Mouse (Mus musculus): ENCODE measurements around the gene Trmo. TPM values are rescaled to one million over a fixed set of nuclear protein-coding genes. Genes with fewer than 3 reads are reported as not detected.

Gene Trmo
- total RNA-seq, 2 experiments from 2014 or later: 3.6 to 4.9 TPM

- no peak for DNase-seq (ENCODE audit: low spot score in 2 of 2)
- intact Hi-C loops (cut with DNase I): loop anchor here (10.0 kb wide), 1 partner anchor 1629 kb away; the partner anchor contains the start of gene Pax5
Observed at GRCm38 (mm10) chr4:46344288-46344687, 44.9 kb downstream of the Trmo start.

GRCm38 (mm10) chr4:46343596-46344260 is 45.5 kb downstream of the Trmo start, which contains the start of gene Foxe1:
Gene Foxe1, plus strand, starts transcription at chr4:46343609.
- DNase-seq (ENCODE audit: low spot score in 2 of 2): no peak
- intact Hi-C loops (cut with DNase I): loop anchor here (10.0 kb wide), 1 partner anchor 1629 kb away; the partner anchor contains the start of gene Pax5

- intact Hi-C loops (cut with DNase I): loop anchor here (10.0 kb wide), 1 partner anchor 1628 kb away; the partner anchor contains the start of gene Pax5
Observed at GRCm38 (mm10) chr4:46342711-46343286, 46.4 kb downstream of the Trmo start.

DNA sequence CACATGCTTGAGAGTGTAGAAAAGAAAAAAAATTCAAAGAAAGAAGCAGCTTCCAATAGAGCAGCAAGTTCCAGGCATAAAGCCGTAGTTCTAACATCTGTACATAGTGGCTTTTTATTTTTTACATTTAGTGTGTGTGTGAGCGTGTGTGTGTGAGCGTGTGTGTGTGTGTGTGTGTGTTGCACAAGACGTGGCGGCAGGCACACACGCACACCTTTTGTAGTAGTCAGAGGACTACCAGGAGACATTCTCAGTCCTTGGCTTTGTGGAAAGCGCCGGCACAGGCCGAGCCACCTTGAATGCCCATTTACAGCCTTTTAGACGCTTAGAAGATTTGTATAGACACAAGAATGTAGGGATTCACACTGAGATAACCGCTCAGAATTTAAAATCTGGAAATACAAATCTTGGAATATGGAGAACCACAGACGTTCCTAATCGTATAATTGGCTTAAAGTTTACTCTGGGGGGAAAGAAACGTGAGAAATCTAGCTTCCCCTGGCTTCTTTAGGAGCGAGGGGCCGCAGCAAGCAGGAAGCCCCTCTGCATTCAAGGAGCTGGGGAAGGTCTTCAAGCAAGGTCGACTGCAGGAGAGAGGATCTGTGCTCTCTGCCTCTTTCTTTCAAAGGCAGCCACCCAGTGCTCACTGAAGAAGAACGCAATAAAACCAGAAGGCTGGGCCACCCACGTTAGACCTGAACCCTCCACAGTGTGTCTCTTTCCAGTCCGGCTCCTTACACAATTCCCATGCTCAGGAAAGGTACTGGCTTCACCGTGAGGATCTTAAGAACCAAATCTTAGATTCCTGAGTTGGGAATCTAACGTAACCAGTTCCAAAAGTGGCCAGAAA is 47.2 kb downstream of the Trmo start:
- DNase-seq (ENCODE audit: low spot score in 2 of 2): no peak
- intact Hi-C loops (cut with DNase I): loop anchor here (10.0 kb wide), 1 partner anchor 1627 kb away; the partner anchor contains the start of gene Pax5

More at GRCm38 (mm10) chr4:46342711-46343286, 46.4 kb downstream of the Trmo start:
- DNase-seq (ENCODE audit: low spot score in 2 of 2): no peak

DNA sequence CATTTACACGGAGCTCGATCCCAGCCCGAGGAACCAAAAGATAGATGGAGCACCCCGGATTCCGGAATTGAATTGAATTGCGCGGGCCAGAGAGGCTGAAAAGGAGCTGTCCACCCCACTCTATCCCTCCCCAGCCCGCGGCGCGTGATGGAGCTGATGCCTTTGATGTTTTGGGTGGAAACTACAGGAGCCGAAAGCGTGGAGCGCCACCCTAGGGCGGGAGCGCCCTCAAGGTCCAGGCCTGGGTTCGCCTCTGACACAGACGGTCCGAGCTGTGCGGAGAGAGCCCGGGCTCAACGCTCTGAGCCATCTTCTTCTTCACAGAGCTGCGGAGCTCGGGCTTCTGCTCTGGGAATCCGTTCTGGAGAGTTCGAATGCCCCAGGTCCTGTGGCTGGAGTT is 49.7 kb downstream of the Trmo start:
- intact Hi-C loops (cut with DNase I): no loop called here
- DNase-seq (ENCODE audit: low spot score in 2 of 2): no peak

DNA sequence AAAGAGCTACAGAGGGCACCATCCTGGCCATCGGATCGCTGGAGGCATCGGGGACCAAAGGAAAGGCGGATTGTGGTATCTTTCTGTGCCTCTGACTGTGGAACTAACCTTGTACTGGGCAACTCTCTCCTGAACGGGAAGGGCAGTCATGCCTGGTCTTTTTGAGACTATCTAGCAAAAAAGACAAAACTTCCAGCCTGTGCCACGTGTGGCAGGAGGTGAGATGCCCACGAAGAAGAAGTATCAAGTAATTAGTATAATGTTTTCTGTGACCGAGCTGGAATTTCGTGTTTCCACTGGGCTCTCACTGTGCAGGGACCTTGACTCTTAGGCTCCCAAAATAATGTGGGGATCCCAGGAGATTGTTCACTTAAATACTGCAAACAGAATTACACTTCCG is 50.2 kb downstream of the Trmo start:
- intact Hi-C loops (cut with DNase I): no loop called here
- no peak for DNase-seq (ENCODE audit: low spot score in 2 of 2)

DNA sequence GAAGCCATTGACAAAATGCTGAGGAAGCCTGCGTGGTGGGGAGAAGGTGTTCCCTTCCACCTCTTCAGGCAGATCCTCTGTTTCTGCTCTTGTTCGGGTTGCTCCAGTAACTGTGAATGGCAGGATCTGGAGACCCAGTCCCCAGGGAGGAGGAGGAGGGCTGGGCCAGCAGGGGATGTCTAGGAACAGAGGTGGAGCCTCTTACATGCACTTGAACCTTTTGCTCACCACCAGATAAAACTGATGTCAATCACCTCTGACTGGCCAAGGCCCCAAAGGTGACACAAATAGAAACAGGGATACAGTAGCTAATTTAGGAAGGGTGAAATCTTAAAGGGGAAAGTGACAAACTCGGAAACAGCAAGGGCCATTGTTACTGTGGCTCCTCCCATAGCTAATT is 51.2 kb downstream of the Trmo start:
- intact Hi-C loops (cut with DNase I): no loop called here
- DNase-seq (ENCODE audit: low spot score in 2 of 2): no peak

DNA sequence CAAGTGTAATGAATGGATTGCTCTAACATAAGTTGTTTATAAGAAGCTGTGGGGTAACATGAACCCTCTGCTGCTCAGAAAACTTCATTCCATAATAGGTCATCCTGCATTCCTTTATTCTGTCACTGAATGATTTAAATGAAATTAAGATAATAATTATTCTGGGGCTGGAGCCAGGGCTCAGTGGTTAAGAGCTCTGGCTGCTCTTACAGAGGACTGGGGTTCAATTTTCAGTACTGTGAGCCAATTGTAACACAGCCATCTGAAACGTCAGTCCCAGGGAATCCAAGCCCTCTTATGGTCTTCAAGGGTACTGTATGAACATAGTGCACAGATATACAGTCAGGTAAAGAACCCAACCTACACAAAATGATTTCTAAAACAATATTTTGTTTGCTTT is 53.4 kb downstream of the Trmo start:
- no peak for DNase-seq (ENCODE audit: low spot score in 2 of 2)
- intact Hi-C loops (cut with DNase I): no loop called here

GRCm38 (mm10) chr4:46328906-46329305 is 60.3 kb downstream of the Trmo start:
- no peak for DNase-seq (ENCODE audit: low spot score in 2 of 2)
- intact Hi-C loops (cut with DNase I): no loop called here

Other genes with a start within 250 kb of the Trmo start
- 10 to 100 TPM; 10.4 to 12.9 TPM for gene Xpa, start 193.1 kb downstream of the Trmo start, total RNA-seq (2021)
- gene Foxe1, start 45.8 kb downstream of the Trmo start, total RNA-seq (2021): not detected
- not detected for gene Hemgn, start 24.1 kb upstream of the Trmo start, total RNA-seq (2021)
- gene Anp32b, start 61.5 kb upstream of the Trmo start, total RNA-seq (2021): 10 to 100 TPM; 38.3 to 47.4 TPM
- 10 to 100 TPM; 16.6 to 17.6 TPM for gene Nans, start 99.8 kb upstream of the Trmo start, total RNA-seq (2021)
- 1 to 10 TPM; 1.2 to 1.3 TPM for gene Trim14, start 146.7 kb upstream of the Trmo start, total RNA-seq (2021)
- gene Coro2a, start 212.8 kb upstream of the Trmo start, total RNA-seq (2021): 10 to 100 TPM; 27.2 to 29.4 TPM